Mouse (Mus musculus) T-helper 1 cell (primary cell): ENCODE data around the gene Zfp689.
"Not testable (repeated sequence)": the region's sequence is repeated elsewhere in the genome, so short reads cannot be mapped to it uniquely, and the experiment has no call there.

Experiments
- in situ Hi-C: fragments of 300-600 bp; cut with MboI, MseI; formaldehyde crosslinking; loops from one replicate; pipeline ENCODE4 v1.15.1; 2025; ENCODE audit warnings: high pct_unique_total_duplicates

Gene Zfp689

GRCm38 (mm10) chr7:127470743-127471645, 22.0 kb upstream of the Zfp689 start:
- in situ Hi-C loops = no loop called here

GRCm38 (mm10) chr7:127470011-127470715, 21.2 kb upstream of the Zfp689 start:
- in situ Hi-C loops = no loop called here

- in situ Hi-C loops = no loop called here
Measured at GRCm38 (mm10) chr7:127466606-127467005, 17.6 kb upstream of the Zfp689 start.

GRCm38 (mm10) chr7:127465670-127466069, 16.7 kb upstream of the Zfp689 start:
- in situ Hi-C loops = not testable (repeated sequence)

DNA sequence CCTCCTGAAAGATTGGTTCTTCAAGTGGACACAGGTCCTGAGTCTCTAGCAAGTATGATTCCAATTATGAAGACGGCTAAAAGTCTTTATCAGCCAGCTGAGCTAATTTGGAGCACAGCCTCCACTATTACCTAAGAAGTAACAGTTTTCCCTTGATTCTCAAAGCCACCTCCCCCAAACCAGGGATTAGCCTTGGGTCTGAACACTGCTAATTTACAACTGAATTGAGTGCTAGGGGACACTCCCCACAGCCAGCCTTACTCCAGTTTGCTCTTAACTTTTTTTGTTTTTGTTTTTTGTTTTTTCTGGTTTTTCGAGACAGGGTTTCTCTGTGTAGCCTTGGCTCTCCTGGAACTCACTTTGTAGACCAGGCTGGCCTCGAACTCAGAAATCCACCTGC, 16.2 kb upstream of the Zfp689 start:
- in situ Hi-C loops = no loop called here

GRCm38 (mm10) chr7:127459311-127459710, 10.4 kb upstream of the Zfp689 start, which contains the start of gene Prr14:
Prr14 (plus strand) TSS chr7:127459611.
- in situ Hi-C loops = loop anchor here (5.0 kb wide), 1 partner anchor 42 kb away; no protein-coding TSS in a partner anchor

- in situ Hi-C loops = loop anchor here (5.0 kb wide), 1 partner anchor 41 kb away; no protein-coding TSS in a partner anchor
Measured at GRCm38 (mm10) chr7:127458371-127459122, 9.6 kb upstream of the Zfp689 start.

GRCm38 (mm10) chr7:127454905-127455304, 5.9 kb upstream of the Zfp689 start:
- in situ Hi-C loops = loop anchor here (5.0 kb wide), 1 partner anchor 38 kb away; no protein-coding TSS in a partner anchor

DNA sequence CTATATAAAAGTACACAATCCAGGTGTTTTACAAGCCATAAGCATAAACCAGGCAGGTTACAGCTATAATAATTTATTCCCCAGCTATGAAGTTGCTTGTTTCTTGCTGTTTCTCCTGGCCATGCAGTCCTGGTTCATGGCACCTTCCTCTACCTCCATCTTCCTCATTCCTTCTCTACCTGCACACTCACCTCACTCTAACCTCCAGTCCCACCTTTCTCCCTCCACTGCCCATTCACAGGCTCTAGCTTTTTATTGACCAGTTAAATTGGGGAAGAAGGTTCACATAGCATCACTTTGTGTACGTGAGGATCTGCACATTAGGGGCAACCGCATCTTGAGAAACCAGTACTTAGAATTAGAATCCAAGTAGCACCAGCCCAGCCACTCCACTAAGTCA, 4.1 kb upstream of the Zfp689 start:
- in situ Hi-C loops = no loop called here

DNA sequence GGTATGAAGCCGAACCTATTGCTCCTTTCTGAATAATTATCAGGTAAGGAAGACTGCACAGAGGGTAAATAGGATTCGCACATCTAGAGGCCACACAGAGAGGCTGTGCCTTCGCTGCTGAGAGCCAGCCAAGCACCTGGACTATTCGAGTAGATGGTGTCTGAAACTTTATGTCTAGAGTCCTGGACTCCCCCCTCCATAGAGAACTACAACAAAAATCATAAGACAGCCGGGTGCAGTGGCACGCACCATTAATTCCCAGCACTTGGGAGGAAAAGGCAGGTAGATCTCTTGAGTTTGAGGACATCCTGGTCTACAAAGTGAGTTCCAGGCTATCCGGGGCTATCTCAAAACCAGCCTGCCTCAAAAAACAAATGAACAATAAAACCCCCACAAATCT, 1.0 kb upstream of the Zfp689 start:
- in situ Hi-C loops = no loop called here

- in situ Hi-C loops = no loop called here
Measured at GRCm38 (mm10) chr7:127443976-127444375, 5.0 kb downstream of the Zfp689 start.

DNA sequence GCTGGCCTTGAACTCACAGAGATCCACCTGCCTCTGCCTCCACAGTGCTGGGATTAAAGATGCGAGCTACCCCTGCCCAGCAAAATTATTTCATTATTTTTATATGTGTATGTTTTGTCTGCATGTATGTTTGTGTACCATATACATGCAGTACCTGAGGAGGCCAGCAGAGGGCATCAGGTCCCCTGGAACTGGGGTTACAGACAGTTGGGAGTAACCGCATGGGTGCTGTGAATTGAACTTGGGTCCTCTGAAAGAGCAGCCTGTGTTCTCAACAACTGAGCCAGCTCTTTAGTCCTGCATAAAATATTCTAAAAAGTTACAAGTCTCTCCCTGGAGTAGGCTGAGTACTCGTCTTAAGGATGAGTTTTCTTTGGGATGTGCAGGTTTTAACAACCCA, 11.2 kb downstream of the Zfp689 start:
- in situ Hi-C loops = no loop called here

DNA sequence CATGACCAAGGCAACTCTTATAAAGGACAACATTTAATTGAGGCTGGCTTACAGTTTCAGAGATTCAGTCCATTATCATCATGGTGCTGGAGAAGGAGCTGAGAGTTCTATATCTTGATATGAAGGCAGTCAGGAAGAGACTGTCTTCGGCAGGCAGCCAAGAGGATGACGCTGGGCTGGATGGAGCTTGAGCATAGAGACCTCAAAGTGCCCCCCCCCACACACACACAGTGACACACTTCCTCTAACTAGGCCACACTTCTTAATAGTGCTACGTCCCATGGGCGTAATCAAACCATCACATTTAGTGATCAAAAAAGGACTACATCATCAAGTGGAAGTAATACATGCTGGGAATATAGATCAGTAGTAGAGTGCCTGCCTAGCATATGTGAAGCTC, 13.8 kb downstream of the Zfp689 start:
- in situ Hi-C loops = no loop called here

GRCm38 (mm10) chr7:127426354-127426753, 22.6 kb downstream of the Zfp689 start:
- in situ Hi-C loops = loop anchor here (10.0 kb wide), 1 partner anchor 562 kb away; the partner anchor contains the start of genes Hirip3 and Ino80e

DNA sequence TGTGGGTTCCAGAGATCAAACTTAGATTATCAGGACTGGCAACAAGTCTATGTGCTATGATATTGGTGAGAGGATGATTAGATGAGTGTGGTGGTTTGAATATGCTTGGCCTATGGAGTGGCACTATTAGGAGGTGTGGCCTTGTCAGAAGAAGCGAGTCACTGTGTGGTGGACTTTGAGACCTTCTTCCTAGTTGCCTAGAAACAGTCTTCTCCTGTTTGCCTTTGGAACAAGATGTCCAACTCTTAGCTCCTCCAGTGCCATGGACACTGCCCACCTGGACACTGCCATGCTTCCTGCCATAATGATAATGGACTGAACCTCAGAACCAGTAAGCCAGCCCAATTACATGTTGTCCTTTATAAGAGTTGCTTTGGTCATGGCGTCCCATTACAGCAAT, 23.0 kb downstream of the Zfp689 start:
- in situ Hi-C loops = loop anchor here (10.0 kb wide), 1 partner anchor 561 kb away; the partner anchor contains the start of genes Hirip3 and Ino80e

- in situ Hi-C loops = loop anchor here (10.0 kb wide), 1 partner anchor 560 kb away; the partner anchor contains the start of genes Hirip3 and Ino80e
Measured at GRCm38 (mm10) chr7:127425291-127425690, 23.7 kb downstream of the Zfp689 start.

DNA sequence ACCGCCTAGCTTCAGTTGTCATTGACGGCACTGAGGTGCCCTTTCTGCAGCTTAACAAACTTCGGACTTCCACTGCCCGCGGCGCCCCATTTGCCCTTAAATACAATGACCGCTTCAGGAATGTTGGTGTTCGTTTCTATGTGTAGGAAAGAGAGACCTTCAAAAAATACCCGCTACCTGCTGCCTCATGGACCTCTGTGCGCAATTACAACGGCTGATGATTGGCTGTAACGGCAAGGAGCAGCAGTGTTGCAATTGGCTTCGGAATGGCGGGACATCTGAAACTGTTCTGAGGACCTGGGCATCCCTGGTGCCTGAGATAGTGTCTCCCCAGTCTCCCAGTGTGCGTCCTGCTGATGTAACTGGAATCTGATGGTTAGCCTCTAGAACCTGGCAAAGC, 26.7 kb downstream of the Zfp689 start:
- in situ Hi-C loops = loop anchor here (10.0 kb wide), 1 partner anchor 557 kb away; the partner anchor contains the start of genes Hirip3 and Ino80e

GRCm38 (mm10) chr7:127421388-127422191, 27.4 kb downstream of the Zfp689 start, which contains the start of gene Zfp688:
Zfp688 (minus strand) TSS chr7:127422068.
- in situ Hi-C loops = loop anchor here (10.0 kb wide), 1 partner anchor 557 kb away; the partner anchor contains the start of genes Hirip3 and Ino80e

DNA sequence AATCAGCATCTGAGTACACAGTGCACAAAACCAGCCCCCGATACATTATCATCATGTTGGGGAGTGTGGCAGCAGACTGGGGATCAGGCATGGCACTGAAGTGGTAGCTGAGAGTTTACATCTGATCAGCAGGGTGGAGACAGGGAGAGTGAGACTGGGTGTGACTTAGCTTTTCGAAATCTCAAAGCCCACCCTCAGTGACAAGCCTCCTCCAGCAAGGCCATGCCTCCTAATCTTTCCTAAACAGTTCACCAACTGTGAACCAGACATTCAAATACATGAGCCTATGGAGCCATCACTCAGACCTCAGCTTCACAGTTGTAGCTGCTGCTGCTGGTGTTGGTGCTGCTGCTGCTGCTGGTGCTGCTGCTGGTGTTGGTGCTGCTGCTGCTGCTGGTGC, 37.5 kb downstream of the Zfp689 start:
- in situ Hi-C loops = no loop called here
